Mouse (Mus musculus) forebrain, postnatal 0 days (tissue): ENCODE results near the gene Ccdc38. TPM values are rescaled to one million over a fixed set of nuclear protein-coding genes. Genes with fewer than 3 reads are reported as not detected.
A peak's percentile ranks its signal among the peaks of the same experiment; 100 is the strongest.

Source experiments
- ATAC-seq: fragments of 200-750 bp; cut with Nextera tagmentation; 2 replicates; pipeline ENCODE4 v1.8.0; 2017; ENCODE audit warnings: mild to moderate bottlenecking, moderate library complexity
- DNase-seq: peaks from one replicate; pipeline ENCODE4 v3.0.0-alpha.2; 2015
- H3K27ac ChIP-seq: fragments of 300-500 bp; sonication (generic); 2 replicates; pipeline ENCODE4 v1.5.1; 2014; ENCODE audit warnings: low read depth, mild to moderate bottlenecking, antibody characterized with exemption, low read length, moderate library complexity, mixed read lengths
- H3K27me3 ChIP-seq: fragments of 300-500 bp; sonication (generic); 2 replicates; pipeline ENCODE4 v1.6.1; 2014; ENCODE audit warnings: mild to moderate bottlenecking, low read length, mixed read lengths; ENCODE audit not compliant: insufficient read depth
- H3K36me3 ChIP-seq: fragments of 300-500 bp; sonication (generic); 2 replicates; pipeline ENCODE4 v1.6.1; 2014; ENCODE audit warnings: mild to moderate bottlenecking, moderate library complexity; ENCODE audit not compliant: insufficient read depth
- H3K4me1 ChIP-seq: fragments of 300-500 bp; sonication (generic); 2 replicates; pipeline ENCODE4 v1.6.1; 2014; ENCODE audit warnings: antibody characterized with exemption; ENCODE audit not compliant: insufficient read depth
- H3K4me2 ChIP-seq: fragments of 300-500 bp; sonication (generic); 2 replicates; pipeline ENCODE4 v1.6.1; 2014; ENCODE audit warnings: low read depth, mild to moderate bottlenecking, moderate library complexity
- H3K4me3 ChIP-seq: fragments of 300-500 bp; sonication (generic); 2 replicates; pipeline ENCODE4 v1.5.1; 2014; ENCODE audit warnings: low read depth, low read length, mixed read lengths
- H3K9ac ChIP-seq: fragments of 300-500 bp; sonication (generic); 2 replicates; pipeline ENCODE4 v1.6.1; 2014; ENCODE audit warnings: mild to moderate bottlenecking
- H3K9me3 ChIP-seq: fragments of 300-500 bp; sonication (generic); 2 replicates; pipeline ENCODE4 v1.6.1; 2016; ENCODE audit warnings: low read length
- CTCF ChIP-seq: sonication (generic); IDR thresholded peaks from 2 replicates; pipeline ENCODE4 v1.5.1; 2016; ENCODE audit warnings: antibody characterized with exemption, control low read depth, low read depth
- WGBS: fragments of 180-500 bp; shearing (Covaris S2); extraction: QIAGEN DNeasy Blood & Tissue Kit; methylation state at CpG from one replicate; pipeline ENCODE4 v1.1.7; 2014; 5-methylcytosine and 5-hydroxymethylcytosine counted together
- polyA plus RNA-seq: library from polyadenylated mRNA; unstranded; fragments of >200 nt; fragmentation: Nextera tagmentation; extraction: Ambion mirVana; gene quantifications from 2 replicates; pipeline ENCODE4 v1.2.1, GENCODE M21; 2015
- total RNA-seq: library from RNA; depleted of rRNA; stranded (reverse); fragments of >200 nt; gene quantifications from 2 replicates; pipeline ENCODE4 v1.2.3, GENCODE M21; 2014

The Ccdc38 gene
- total and polyA plus RNA-seq, 2 experiments from 2014 or later, result 0.41 TPM; not detected in 1

DNA sequence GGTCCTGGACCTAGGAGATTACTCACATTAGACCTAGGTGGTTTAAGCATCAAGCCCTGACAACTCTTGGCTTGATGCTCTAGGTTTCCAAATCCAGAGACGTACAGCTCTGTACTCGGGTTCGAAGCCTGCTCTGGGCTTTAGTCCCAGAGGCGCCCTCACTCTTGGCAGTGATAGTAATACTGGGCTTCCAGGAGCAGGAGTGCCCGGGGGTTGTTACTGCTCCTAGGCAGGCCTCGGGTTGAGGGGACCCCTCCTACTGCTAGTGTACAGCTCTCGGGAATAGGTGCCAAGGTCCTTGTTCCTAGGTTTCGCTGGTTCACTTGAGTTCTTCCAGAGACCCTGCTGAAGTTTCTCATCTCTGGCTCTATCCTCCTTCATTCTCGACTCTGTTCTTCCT lies 65.9 kb downstream of the Ccdc38 start:
- Histone ChIP-seq H3K4me2 (no peak overlapping the region), H3K4me3 (no peak overlapping the region), H3K4me1 (no peaks in the 10 kb centered on the region), H3K9ac (no peak overlapping the region), H3K36me3 (no peaks in the 10 kb centered on the region), H3K27me3 (no peaks in the 10 kb centered on the region; the same call in 1 of the 2 replicates), H3K9me3 (no peaks in the 10 kb centered on the region), H3K27ac (no peak overlapping the region)
- ATAC-seq (no peak), DNase-seq (no peak)
- 87% methylated on average over 9 of the region's 9 CpGs for WGBS
- TF ChIP-seq CTCF, result no peak

- Histone ChIP-seq H3K27me3 (no peaks in the 10 kb centered on the region), H3K4me1 (no peaks in the 10 kb centered on the region), H3K9ac (no peak overlapping the region), H3K27ac (no peak overlapping the region), H3K4me2 (peak overlapping the region; percentile 27), H3K36me3 (no peaks in the 10 kb centered on the region), H3K9me3 (no peaks in the 10 kb centered on the region), H3K4me3 (no peak overlapping the region)
- DNase-seq, result peak; percentile 67
- peak; percentile 73 for TF ChIP-seq CTCF
- peak; percentile 57; the same call in 1 of the 2 replicates for ATAC-seq
- 31% methylated on average over 9 of the region's 9 CpGs for WGBS
Measured at GRCm38 (mm10) chr10:93608051-93608450, 67.6 kb downstream of the Ccdc38 start.

DNA sequence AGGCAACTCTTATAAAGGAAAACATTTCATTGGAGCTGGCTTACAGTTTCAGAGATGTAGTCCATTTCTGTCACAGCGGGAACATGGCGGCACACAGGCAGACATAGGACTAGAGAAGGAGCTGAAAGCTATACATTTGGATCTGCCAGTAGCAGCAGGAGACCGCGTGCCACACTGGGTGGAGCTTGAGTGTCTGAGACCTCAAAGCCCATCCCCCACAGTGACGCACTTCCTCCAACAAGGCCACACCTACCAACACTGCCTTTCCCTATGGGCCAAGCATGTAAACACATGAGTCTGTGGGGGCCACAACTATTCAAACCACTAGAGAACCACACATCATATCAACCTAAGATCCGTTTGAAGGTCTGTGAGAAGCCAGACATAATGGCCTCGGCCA lies 68.8 kb downstream of the Ccdc38 start:
- H3K27ac ChIP-seq, result no peak overlapping the region
- no peaks in the 10 kb centered on the region for H3K27me3 ChIP-seq
- no peak for DNase-seq
- H3K4me3 ChIP-seq, result no peak overlapping the region
- H3K36me3 ChIP-seq, result no peaks in the 10 kb centered on the region
- no peak overlapping the region for H3K9ac ChIP-seq
- no peaks in the 10 kb centered on the region for H3K9me3 ChIP-seq
- no peaks in the 10 kb centered on the region for H3K4me1 ChIP-seq
- WGBS, result 93% methylated on average over 7 of the region's 7 CpGs
- no peak for TF ChIP-seq CTCF
- H3K4me2 ChIP-seq, result no peak overlapping the region
- ATAC-seq, result no peak

DNA sequence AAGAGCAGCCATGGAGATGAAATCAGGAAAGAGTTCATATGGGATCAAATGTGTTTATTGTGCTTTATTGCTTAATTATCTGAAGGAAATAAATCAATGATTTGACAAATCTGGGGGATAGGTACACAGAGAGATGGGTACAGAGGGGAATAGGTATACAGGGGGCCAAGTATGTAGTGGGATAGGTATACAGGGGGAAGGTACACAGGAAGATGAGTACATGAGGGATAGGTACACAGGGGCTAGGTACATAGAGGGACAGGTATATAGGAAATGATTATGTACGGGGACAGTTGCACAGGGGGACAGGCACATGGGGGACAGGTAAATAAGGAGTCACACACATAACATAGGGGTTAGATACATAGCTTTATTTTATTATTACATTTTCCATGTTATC lies 70.5 kb downstream of the Ccdc38 start:
- no peak overlapping the region for H3K4me3 ChIP-seq
- H3K9ac ChIP-seq, result no peak overlapping the region
- H3K27ac ChIP-seq, result no peak overlapping the region
- H3K27me3 ChIP-seq, result no peaks in the 10 kb centered on the region
- H3K4me2 ChIP-seq, result no peak overlapping the region
- ATAC-seq (no peak), DNase-seq (no peak)
- no peaks in the 10 kb centered on the region for H3K9me3 ChIP-seq
- no peaks in the 10 kb centered on the region for H3K36me3 ChIP-seq
- no peak for TF ChIP-seq CTCF
- no peaks in the 10 kb centered on the region for H3K4me1 ChIP-seq
- 97% methylated on average over 1 of the region's 1 CpGs for WGBS

DNA sequence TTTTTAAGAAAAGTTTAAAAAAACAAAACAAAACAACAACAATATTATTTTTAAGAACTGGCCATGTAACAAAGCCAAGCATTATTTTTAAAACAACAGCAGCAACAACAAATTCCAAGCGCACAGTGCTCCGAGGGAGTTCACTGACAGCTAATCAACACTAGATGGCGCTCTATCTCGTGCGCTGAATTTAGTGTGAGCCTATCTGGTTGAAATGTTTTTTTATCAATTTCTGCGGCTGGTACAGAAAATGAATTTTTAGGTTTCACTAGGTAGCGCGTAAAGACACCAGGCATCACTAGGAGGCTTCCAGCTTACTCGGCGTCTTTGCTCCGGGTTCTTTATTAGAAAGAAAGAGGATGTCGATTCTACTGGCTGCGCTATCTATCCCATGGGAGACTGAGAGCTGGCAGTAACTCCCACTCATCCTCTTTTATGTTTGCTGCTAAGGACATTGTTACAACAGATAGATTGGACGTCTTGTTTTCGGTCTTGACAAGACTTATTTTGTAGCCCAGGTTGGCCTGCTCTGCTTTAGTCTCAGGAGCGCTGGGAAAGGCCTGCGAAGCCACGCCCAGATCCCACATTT lies 71.1 kb downstream of the Ccdc38 start:
- DNase-seq, result peak; percentile 86
- Histone ChIP-seq H3K4me1 (no peaks in the 10 kb centered on the region), H3K27ac (no peak overlapping the region), H3K9me3 (no peaks in the 10 kb centered on the region), H3K4me3 (no peak overlapping the region), H3K4me2 (peak overlapping the region; percentile 4; the same call in 1 of the 2 replicates), H3K27me3 (no peaks in the 10 kb centered on the region), H3K36me3 (no peaks in the 10 kb centered on the region), H3K9ac (no peak overlapping the region)
- TF ChIP-seq CTCF, result peak; percentile 92
- ATAC-seq, result peak; percentile 74
- WGBS, result 36% methylated on average over 18 of the region's 18 CpGs

DNA sequence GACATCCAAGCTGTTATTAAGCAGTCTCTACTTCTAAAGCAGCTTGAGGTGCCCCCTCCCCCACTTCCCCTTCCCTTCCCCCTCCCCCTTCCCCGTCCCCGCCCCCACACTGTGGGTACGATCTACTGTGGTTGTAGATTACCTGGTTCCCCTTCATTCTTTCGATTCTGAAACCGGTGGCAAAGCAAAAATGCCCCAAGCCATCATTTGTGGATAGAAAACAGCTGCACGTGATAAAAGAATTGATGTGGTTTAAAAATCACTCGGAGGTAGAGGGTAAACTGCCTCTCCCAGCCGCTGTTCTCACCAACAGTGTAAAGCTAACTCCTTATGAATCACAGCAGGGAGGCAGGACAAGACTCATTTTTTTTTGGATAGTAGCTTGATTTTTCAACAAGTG lies 74.4 kb downstream of the Ccdc38 start:
- H3K27me3 ChIP-seq, result no peaks in the 10 kb centered on the region
- H3K36me3 ChIP-seq, result no peaks in the 10 kb centered on the region
- 78% methylated on average over 8 of the region's 8 CpGs for WGBS
- no peaks in the 10 kb centered on the region for H3K9me3 ChIP-seq
- no peak overlapping the region for H3K9ac ChIP-seq
- H3K27ac ChIP-seq, result no peak overlapping the region
- H3K4me3 ChIP-seq, result no peak overlapping the region
- no peak overlapping the region for H3K4me2 ChIP-seq
- no peak for DNase-seq
- TF ChIP-seq CTCF, result no peak
- ATAC-seq, result no peak
- no peaks in the 10 kb centered on the region for H3K4me1 ChIP-seq

DNA sequence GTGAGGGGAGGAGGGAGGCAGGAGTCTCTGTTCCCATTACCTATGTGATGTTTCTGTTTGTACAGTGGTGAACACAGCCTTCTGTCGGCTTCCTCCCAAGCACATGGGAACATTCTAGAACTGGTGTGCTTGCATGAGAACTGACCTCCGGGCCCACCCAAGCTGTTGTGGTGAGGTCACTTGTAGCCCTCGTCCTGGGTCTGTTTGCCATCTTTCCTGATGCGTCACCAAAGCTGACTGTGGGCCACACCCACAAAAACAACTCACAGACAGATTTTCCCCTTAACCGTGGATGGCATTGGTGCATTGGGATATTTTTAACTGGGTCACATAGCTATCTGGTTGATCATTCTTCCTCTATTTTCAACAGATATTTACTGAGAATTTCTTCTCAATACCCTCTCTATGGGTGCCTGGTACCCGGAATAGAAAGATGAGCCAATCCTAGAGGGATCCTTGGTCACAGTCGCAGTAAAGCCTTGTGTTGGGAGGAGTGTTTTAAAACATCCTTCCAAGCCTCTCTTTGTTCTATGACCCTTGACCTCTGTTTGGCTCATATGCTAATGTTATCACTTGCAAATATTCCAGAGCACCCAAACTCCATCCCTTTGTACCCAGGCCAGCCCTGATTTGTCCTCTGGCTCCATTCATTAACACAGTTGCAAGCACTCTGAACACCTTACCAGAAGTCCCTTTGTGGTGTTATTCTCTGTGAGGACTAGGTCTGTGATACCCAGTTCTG lies 80.2 kb downstream of the Ccdc38 start:
- DNase-seq (no peak), ATAC-seq (no peak)
- no peak for TF ChIP-seq CTCF
- Histone ChIP-seq H3K4me2 (no peak overlapping the region), H3K4me1 (no peaks in the 10 kb centered on the region), H3K27ac (no peak overlapping the region), H3K9ac (no peak overlapping the region), H3K36me3 (no peaks in the 10 kb centered on the region), H3K4me3 (no peak overlapping the region), H3K27me3 (no peaks in the 10 kb centered on the region), H3K9me3 (no peaks in the 10 kb centered on the region)
- WGBS, result 72% methylated on average over 7 of the region's 7 CpGs
